Mouse (Mus musculus) olfactory bulb, adult 2 months (tissue): ENCODE data around the gene Chga. TPM values are rescaled to one million over a fixed set of nuclear protein-coding genes. Genes with fewer than 3 reads are reported as not detected.

Experiments used
- H3K27ac ChIP-seq: fragments of 200-500 bp; 2 replicates; pipeline ENCODE4 v1.5.1; 2012; ENCODE audit warnings: low read depth, low read length; ENCODE audit not compliant: insufficient read depth
- H3K4me1 ChIP-seq: fragments of 200-500 bp; 2 replicates; pipeline ENCODE4 v1.6.1; 2012; ENCODE audit warnings: low read length; ENCODE audit not compliant: control insufficient read depth, insufficient read depth
- H3K4me3 ChIP-seq: fragments of 200-500 bp; 2 replicates; pipeline ENCODE4 v1.5.1; 2012; ENCODE audit warnings: mild to moderate bottlenecking, low read depth, low read length, moderate library complexity; ENCODE audit not compliant: insufficient read depth
- CTCF ChIP-seq: fragments of 200-500 bp; IDR thresholded peaks from 2 replicates; pipeline ENCODE4 v1.5.1; 2012; ENCODE audit warnings: low read depth, mild to moderate bottlenecking, low read length, moderate library complexity; ENCODE audit not compliant: insufficient read depth
- POLR2A ChIP-seq: fragments of 200-500 bp; IDR thresholded peaks from 2 replicates; pipeline ENCODE4 v1.6.1; 2012; ENCODE audit warnings: mild to moderate bottlenecking, low read depth, low read length, moderate library complexity; ENCODE audit not compliant: insufficient read depth
- WGBS: fragments of 180-500 bp; shearing (Covaris S2); methylation state at CpG from one replicate; pipeline ENCODE4 v1.1.7; 2018; 5-methylcytosine and 5-hydroxymethylcytosine counted together
- polyA plus RNA-seq: library from polyadenylated mRNA; stranded (reverse); fragments of >200 nt; gene quantifications from 2 replicates; pipeline ENCODE4 v1.2.4, GENCODE M21; 2012; ENCODE audit warnings: low replicate concordance; ENCODE audit not compliant: missing spikeins, insufficient read depth, insufficient read length

The Chga gene
- polyA plus RNA-seq, 1 experiment: not detected

GRCm38 (mm10) chr12:102552001-102552400 is 2.8 kb upstream of the Chga start:
- H3K27ac ChIP-seq: no peak overlapping the region
- WGBS: 56% methylated on average over 6 of the region's 6 CpGs
- peaks cover 18% of the 10 kb centered on the region for H3K4me1 ChIP-seq
- no peak overlapping the region for H3K4me3 ChIP-seq
- TF ChIP-seq POLR2A (no peak), CTCF (no peak)

GRCm38 (mm10) chr12:102553705-102554275 is 979 bp upstream of the Chga start:
- TF ChIP-seq POLR2A (no peak), CTCF (no peak)
- Histone ChIP-seq H3K27ac (no peak overlapping the region), H3K4me1 (peaks cover 20% of the 10 kb centered on the region), H3K4me3 (no peak overlapping the region)
- WGBS: 68% methylated on average over 14 of the region's 14 CpGs

- Histone ChIP-seq H3K4me3 (peak overlapping the region; percentile 56), H3K4me1 (peaks cover 20% of the 10 kb centered on the region), H3K27ac (no peak overlapping the region)
- 51% methylated on average over 3 of the region's 3 CpGs for WGBS
- TF ChIP-seq CTCF (no peak), POLR2A (no peak)
Observed at GRCm38 (mm10) chr12:102555850-102556249, 1.1 kb downstream of the Chga start.

- TF ChIP-seq CTCF (no peak), POLR2A (no peak)
- WGBS: 76% methylated on average over 5 of the region's 5 CpGs
- H3K4me1 ChIP-seq: peaks cover 20% of the 10 kb centered on the region
- H3K27ac ChIP-seq: no peak overlapping the region
- no peak overlapping the region for H3K4me3 ChIP-seq
Observed at GRCm38 (mm10) chr12:102557372-102557771, 2.6 kb downstream of the Chga start.

GRCm38 (mm10) chr12:102565086-102565485 is 10.3 kb downstream of the Chga start:
- TF ChIP-seq CTCF (no peak), POLR2A (no peak)
- Histone ChIP-seq H3K4me3 (no peak overlapping the region), H3K4me1 (0 out of 2 replicates have a peak, but pooled peaks cover 8% of the 10 kb centered on the region), H3K27ac (no peak overlapping the region)
- 90% methylated on average over 6 of the region's 6 CpGs for WGBS

GRCm38 (mm10) chr12:102566951-102567350 is 12.2 kb downstream of the Chga start:
- Histone ChIP-seq H3K4me1 (0 out of 2 replicates have a peak, but pooled peaks cover 10% of the 10 kb centered on the region), H3K27ac (no peak overlapping the region)
- WGBS: 76% methylated on average over 2 of the region's 2 CpGs

GRCm38 (mm10) chr12:102568219-102568618 is 13.4 kb downstream of the Chga start:
- TF ChIP-seq CTCF (no peak), POLR2A (no peak)
- Histone ChIP-seq H3K4me1 (0 out of 2 replicates have a peak, but pooled peaks cover 6% of the 10 kb centered on the region), H3K4me3 (no peak overlapping the region), H3K27ac (no peak overlapping the region)
- 89% methylated on average over 7 of the region's 7 CpGs for WGBS

More at GRCm38 (mm10) chr12:102566951-102567350, 12.2 kb downstream of the Chga start:
- TF ChIP-seq POLR2A (no peak), CTCF (no peak)
- H3K4me3 ChIP-seq: no peak overlapping the region

- H3K27ac ChIP-seq: no peak overlapping the region
- no peak overlapping the region for H3K4me3 ChIP-seq
- TF ChIP-seq CTCF (no peak), POLR2A (no peak)
- 69% methylated on average over 13 of the region's 13 CpGs for WGBS
- 0 out of 2 replicates have a peak, but pooled peaks cover 6% of the 10 kb centered on the region for H3K4me1 ChIP-seq
Observed at GRCm38 (mm10) chr12:102570111-102570510, 15.3 kb downstream of the Chga start.

- Histone ChIP-seq H3K4me1 (0 out of 2 replicates have a peak, but pooled peaks cover 6% of the 10 kb centered on the region), H3K27ac (no peak overlapping the region), H3K4me3 (no peak overlapping the region)
- TF ChIP-seq POLR2A (no peak), CTCF (no peak)
- WGBS: 66% methylated on average over 5 of the region's 5 CpGs
Observed at GRCm38 (mm10) chr12:102570734-102571133, 16.0 kb downstream of the Chga start.
